In the genomic region with DNA sequence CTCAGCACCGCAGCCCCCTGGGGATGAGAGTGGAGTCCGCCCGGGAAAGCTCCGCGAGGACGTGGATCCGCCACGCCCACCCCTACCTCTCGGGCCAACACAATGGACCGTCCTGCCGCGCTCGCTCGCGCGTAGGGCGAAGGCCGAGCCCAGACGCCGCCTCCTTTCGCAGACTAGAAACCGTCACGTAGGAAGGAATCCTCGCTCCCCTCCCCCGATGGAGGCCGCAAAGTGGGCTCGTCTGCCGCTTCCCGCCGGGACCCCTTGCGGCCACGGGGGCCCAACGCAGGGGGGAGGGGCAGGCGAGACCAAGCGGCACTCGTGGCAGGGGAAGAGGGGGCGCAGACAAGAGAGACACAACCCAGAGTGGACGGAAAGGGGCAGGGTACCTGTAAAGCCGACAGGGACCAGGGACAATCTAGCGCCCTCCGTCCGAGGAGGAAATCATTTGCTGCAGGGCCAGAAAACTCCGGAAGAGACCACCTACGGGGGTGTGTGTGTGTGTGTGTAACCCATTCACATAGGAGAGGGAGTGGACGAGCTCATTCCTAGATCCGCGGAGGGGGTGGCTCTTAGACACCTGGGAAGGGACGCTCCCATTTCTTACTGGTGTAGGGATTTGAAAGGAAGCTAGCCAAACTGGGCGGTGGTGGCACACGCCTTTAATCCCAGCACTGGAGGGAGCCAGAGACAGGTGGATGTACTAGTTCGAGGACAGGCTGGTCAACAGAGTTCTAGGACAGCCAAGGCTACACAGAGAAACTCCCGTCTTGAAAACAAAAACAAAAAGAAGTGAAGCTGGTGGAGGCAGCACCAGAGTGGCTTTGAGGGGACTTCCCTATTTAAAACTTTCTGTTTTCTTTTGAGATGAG, we compare ENCODE assay signal across 7 mouse cellular contexts. TPM values are rescaled to one million over a fixed set of nuclear protein-coding genes. Genes with fewer than 3 reads are reported as not detected.
A peak's percentile ranks its signal among the peaks of the same experiment; 100 is the strongest.
DNase-seq lines count a peak whose midpoint lies in the region; TF ChIP-seq lines count a peak whose summit lies in the region.

A gene (minus strand): TSS at position 533 of the 872 bp plus-strand sequence.

- peak; percentile 91 for DNase-seq in WW6 (ENCODE audit: low read depth, low spot score)
- peak; percentile 93 to 95 for DNase-seq in cerebellum, postnatal 10 days
- DNase-seq in frontal cortex, adult 2 months (ENCODE audit: extremely low spot score in 1 of 2, low spot score in 1 of 2) = peak; percentile 84 to 93
- DNase-seq in hindlimb bud, embryonic 11.5 days (ENCODE audit: extremely low spot score, low read depth, low spot score) = peak; percentile 89
- peak; percentile 79 to 83 for DNase-seq in left cerebral cortex, adult 2 months (ENCODE audit: extremely low spot score in 1 of 2, low spot score in 2 of 2)
- DNase-seq in right cerebral cortex, adult 2 months (ENCODE audit: low spot score in 2 of 2) = peak; percentile 87 to 90

- 2% methylated on average over 52 of the region's 52 CpGs for WGBS in macrophage (ENCODE audit: missing documents)

- H3K79me2 ChIP-seq in macrophage (ENCODE audit: inconsistent target) = no peaks in the 10 kb centered on the region

- H3K27ac ChIP-seq in left cerebral cortex, adult 2 months = peak within 1 kb of the TSS; percentile 76
- H3K27ac ChIP-seq in macrophage = peak within 1 kb of the TSS; percentile 52

- intact Hi-C loops in left cerebral cortex, adult 2 months (cut with DNase I) = loop anchor here (1.0 kb wide), 1 partner anchor 15 kb away; no protein-coding TSS in a partner anchor

- peak within 1 kb of the TSS; percentile 66 for H3K4me3 ChIP-seq in left cerebral cortex, adult 2 months
- H3K4me3 ChIP-seq in macrophage (ENCODE audit: inconsistent target) = peak within 1 kb of the TSS; percentile 52

- peak; percentile 16 for TF ChIP-seq CTCF in left cerebral cortex, adult 2 months (IDR thresholded peaks at IDR 0.05)

- H3K36me3 ChIP-seq in macrophage (ENCODE audit: inconsistent target) = peaks cover 11% of the 10 kb centered on the region; the same call in 1 of the 2 replicates

RNA-seq across cellular contexts. Expression of the gene that starts here (rescaled TPM):
- polyA plus RNA-seq in frontal cortex, adult 2 months (2012; rRNA removed) = 33.5 and 43.0 TPM in 2 replicates
- total RNA-seq in left cerebral cortex, adult 2 months (2021) = 10 to 100 TPM; 27.9 to 34.2 TPM
- 10 to 100 TPM in 2 of 26 experiments, 1 to 10 TPM in 19, not detected in 5; 1.0 to 11.2 (median 4.6) TPM for total RNA-seq in macrophage (2018; cell fraction: chromatin; rRNA removed)
- 10 to 100 TPM in 13 of 26 experiments, 1 to 10 TPM in 13; 5.4 to 18.3 (median 9.4) TPM for total RNA-seq in macrophage (2018; cell fraction: cytosol; rRNA removed)
- 1 to 10 TPM in 25 of 26 experiments, not detected in 1; 1.3 to 9.4 (median 3.4) TPM for total RNA-seq in macrophage (2018; cell fraction: nucleus; rRNA removed)
- polyA plus RNA-seq in macrophage (2018) = 7.4 to 20.7 TPM (median 14.3 TPM) in 3 replicates

Comparison
In these comparisons a context has a peak if more than half of its experiments do, and no peak if none do; other contexts are left out.
1. Peak in every context shown above with its lines: DNase-seq, H3K4me3 ChIP-seq and H3K27ac ChIP-seq.